Mouse (Mus musculus) gastrocnemius, adult 8-10 months (tissue): ENCODE measurements at regions not wholly inside any gene's neighbourhood (a gene's known extent, or its start where the extent isn't known, plus 50 kb on each side); places are given as distances from the start of the nearest gene placed in this dataset.

ENCODE experiments used
- DNase-seq, 2 experiments: peaks; one replicate each; pipeline ENCODE4 v3.0.0; 2022; ENCODE audit warnings: low spot score in 2 of 2

GRCm38 (mm10) chr8:35185165-35185564 lies 580.4 kb upstream of the Gm19410 start:
- DNase-seq = no peak

- no peak for DNase-seq
Observed at GRCm38 (mm10) chr8:35188531-35188930, 577.1 kb upstream of the Gm19410 start.

- no peak for DNase-seq
Observed at GRCm38 (mm10) chr8:35189695-35190094, 575.9 kb upstream of the Gm19410 start.

- no peak for DNase-seq
Observed at GRCm38 (mm10) chr8:35192515-35192914, 573.1 kb upstream of the Gm19410 start.

- DNase-seq = no peak
Observed at GRCm38 (mm10) chr8:35193771-35194170, 571.8 kb upstream of the Gm19410 start.

- DNase-seq = no peak
Observed at GRCm38 (mm10) chr8:35196189-35196588, 569.4 kb upstream of the Gm19410 start.

- DNase-seq = no peak
Observed at GRCm38 (mm10) chr8:35198766-35199165, 566.8 kb upstream of the Gm19410 start.

- DNase-seq = no peak
Observed at GRCm38 (mm10) chr8:35201416-35201815, 564.2 kb upstream of the Gm19410 start.

- no peak for DNase-seq
Observed at GRCm38 (mm10) chr8:35204971-35205370, 560.6 kb upstream of the Gm19410 start.

GRCm38 (mm10) chr8:35205536-35205935 lies 560.1 kb upstream of the Gm19410 start:
- peak in 1 of 2 experiments; percentile 12 for DNase-seq

GRCm38 (mm10) chr8:35206271-35206670 lies 559.3 kb upstream of the Gm19410 start:
- DNase-seq = peak; percentile 46 to 69

- DNase-seq = no peak
Observed at GRCm38 (mm10) chr8:35208357-35208756, 557.2 kb upstream of the Gm19410 start.

GRCm38 (mm10) chr8:35211506-35212452 lies 553.8 kb upstream of the Gm19410 start:
- DNase-seq = no peak

- DNase-seq = no peak
Observed at GRCm38 (mm10) chr8:35213515-35213914, 552.1 kb upstream of the Gm19410 start.

GRCm38 (mm10) chr8:35217604-35218003 lies 548.0 kb upstream of the Gm19410 start:
- no peak for DNase-seq

GRCm38 (mm10) chr8:35218327-35218726 lies 547.3 kb upstream of the Gm19410 start:
- DNase-seq = peak; percentile 39 to 64

- no peak for DNase-seq
Observed at GRCm38 (mm10) chr8:35224053-35224924, 541.3 kb upstream of the Gm19410 start.

GRCm38 (mm10) chr8:35224925-35225244 lies 540.7 kb upstream of the Gm19410 start:
- DNase-seq = no peak

GRCm38 (mm10) chr8:35227079-35227478 lies 538.5 kb upstream of the Gm19410 start:
- DNase-seq = no peak

GRCm38 (mm10) chr8:35228449-35228848 lies 537.1 kb upstream of the Gm19410 start:
- DNase-seq = no peak

GRCm38 (mm10) chr8:35233520-35234186 lies 531.9 kb upstream of the Gm19410 start:
- no peak for DNase-seq

GRCm38 (mm10) chr8:35234436-35234835 lies 531.2 kb upstream of the Gm19410 start:
- no peak for DNase-seq
